Mouse (Mus musculus) layer of hippocampus, adult 9-10 months (tissue): ENCODE measurements at regions not wholly inside any gene's neighbourhood (a gene's known extent, or its start where the extent isn't known, plus 50 kb on each side); places are given as distances from the start of the nearest gene placed in this dataset.

ENCODE experiments used
- DNase-seq: peaks from one replicate; pipeline ENCODE4 v3.0.0; 2022; ENCODE audit warnings: low spot score

DNA sequence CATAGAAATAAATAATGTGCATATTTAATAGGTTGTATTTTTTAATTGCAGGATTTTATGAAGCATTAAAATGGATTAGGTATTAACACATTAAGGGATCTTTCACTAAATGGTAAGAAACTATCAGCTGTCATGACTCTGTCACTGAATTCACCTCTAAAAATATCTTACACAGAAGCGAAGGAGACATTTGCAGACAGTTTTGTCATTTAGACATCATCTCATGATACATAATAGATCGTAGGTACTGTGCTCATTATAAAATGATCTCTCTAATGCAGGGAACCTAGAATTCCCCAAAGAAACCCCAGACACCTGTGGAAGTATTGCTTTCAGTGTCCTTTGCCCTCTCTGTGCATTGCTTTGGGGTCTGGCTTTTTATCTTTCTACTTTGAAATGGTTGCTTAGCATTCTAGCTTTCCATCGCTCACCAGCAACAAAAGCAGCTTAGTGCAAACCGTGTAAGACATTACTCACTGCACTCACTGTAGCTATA is 1270.5 kb downstream of the Olfm4 start:
- DNase-seq = no peak

GRCm38 (mm10) chr14:81255423-81255822 is 1271.5 kb downstream of the Olfm4 start:
- no peak for DNase-seq

GRCm38 (mm10) chr14:81267637-81268373 is 1283.9 kb downstream of the Olfm4 start:
- DNase-seq = no peak

DNA sequence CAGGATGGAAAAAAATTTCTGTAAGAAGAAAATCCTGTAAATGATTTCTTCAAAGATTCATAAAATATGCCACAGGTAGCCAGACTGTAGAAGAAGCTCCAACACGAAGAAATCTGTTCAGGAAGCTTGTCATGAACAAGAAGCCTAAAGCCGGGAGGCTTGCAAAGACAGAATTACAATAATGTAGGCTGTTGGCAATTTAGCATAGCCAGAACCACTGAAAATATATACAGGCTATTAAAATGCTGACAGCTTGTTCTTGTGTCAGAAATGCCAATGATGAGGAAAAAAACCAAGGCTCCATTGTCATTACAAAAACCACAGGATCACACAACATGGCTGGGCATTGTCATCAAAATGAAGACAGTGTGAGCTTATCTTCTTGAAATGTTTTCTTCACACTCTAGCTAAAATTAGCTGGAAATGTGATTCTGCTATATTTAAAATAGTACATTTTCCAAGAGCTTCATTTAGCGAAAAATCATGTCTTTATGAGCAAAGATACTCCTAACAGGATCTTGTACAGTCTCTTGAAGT is 1303.7 kb downstream of the Olfm4 start:
- no peak for DNase-seq

GRCm38 (mm10) chr14:81307160-81307559 is 1323.3 kb downstream of the Olfm4 start:
- no peak for DNase-seq

DNA sequence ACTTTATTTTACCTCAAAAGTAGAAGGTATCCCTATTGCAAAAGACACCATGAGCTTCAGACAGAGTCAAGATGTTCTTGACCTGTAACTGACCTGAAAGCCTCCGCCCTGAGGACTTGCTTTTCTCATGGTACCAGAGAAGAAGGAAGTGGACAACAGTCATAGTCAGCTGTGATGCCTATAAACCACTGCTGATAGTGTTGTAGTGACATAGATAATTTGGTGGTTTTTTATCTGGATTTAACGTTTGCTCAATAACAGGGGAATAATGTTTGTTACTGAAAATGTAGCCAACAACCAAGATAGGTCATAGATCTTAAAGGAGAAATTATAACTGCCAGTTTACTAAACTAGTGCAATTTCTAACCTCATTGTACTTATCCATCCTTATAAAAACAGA is 1357.2 kb downstream of the Olfm4 start:
- no peak for DNase-seq

DNA sequence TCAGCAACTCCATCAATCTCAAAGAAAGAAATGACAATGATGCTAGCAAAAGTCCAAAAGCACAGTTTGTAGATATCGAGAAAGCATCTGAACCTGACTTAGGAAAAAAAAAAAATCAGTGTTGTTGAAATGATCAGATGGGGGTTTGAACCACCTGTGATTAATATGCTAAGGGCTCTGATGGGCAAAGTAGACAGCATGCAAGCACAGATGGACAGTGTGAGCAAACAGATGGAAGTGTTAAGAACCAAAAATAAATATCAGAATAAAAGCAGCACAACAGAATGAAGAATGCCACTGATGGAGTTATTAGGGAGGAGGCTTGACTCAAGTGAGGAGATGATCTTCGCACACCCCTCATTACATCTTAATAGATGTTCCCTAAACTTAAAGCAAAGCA is 1403.7 kb downstream of the Olfm4 start:
- DNase-seq = peak; percentile 21
